In genomic region chr1:59144543-59144942, GRCm38 (mm10) we compare ENCODE assay signal across 10 mouse cellular contexts. TPM values are rescaled to one million over a fixed set of nuclear protein-coding genes. Genes with fewer than 3 reads are reported as not detected.
DNase-seq lines count a peak whose midpoint lies in the region; TF ChIP-seq lines count a peak whose summit lies in the region.
"Had no signal": no experiment of that assay in that cellular context is flagged by ENCODE, and none has a peak within 500 bp of the region (broad histone marks: within the 10 kb centered on the region; RNA-seq: fewer than 3 reads in every experiment).

No protein-coding gene starts in this region.

- H3K9ac ChIP-seq in heart, adult 2 months (ENCODE audit: low read depth, low read length), result no peak overlapping the region
- H3K9ac ChIP-seq: embryonic facial prominence, embryonic 12.5 days; limb, embryonic 15.5 days had no signal

- TF ChIP-seq CTCF in heart, adult 2 months (IDR thresholded peaks at IDR 0.05), result peak; percentile 56

- peak; percentile 12 to 25 for DNase-seq in heart, adult 2 months
- DNase-seq in heart, adult 9 months (ENCODE audit: low spot score in 2 of 2), result no peak
- peak; percentile 57 to 58 for DNase-seq in B cell, adult 2 months
- DNase-seq in adrenal gland, postnatal 10 days, result peak; percentile 61
- peak; percentile 60 for DNase-seq in kidney, postnatal 10 days
- DNase-seq in spleen, postnatal 4 days (ENCODE audit: low spot score in 2 of 2), result peak; percentile 21 to 66
- no peak for DNase-seq in right cerebral cortex, adult 2 months (ENCODE audit: low spot score in 2 of 2)
- no peak for DNase-seq in right cerebral cortex, postnatal 4 days

- intact Hi-C loops in heart, adult 2 months (cut with DNase I), result loop anchor here (1.0 to 5.0 kb wide), 4 partner anchors 76 to 372 kb away; no protein-coding TSS in a partner anchor

- TF ChIP-seq EP300 in heart, adult 2 months (IDR thresholded peaks at IDR 0.05; ENCODE audit: insufficient read depth, low read depth, low read length), result no peak

- no peak for TF ChIP-seq POLR2A in heart, adult 2 months (IDR thresholded peaks at IDR 0.05; ENCODE audit: insufficient read depth, low read depth, low read length)

- no peaks in the 10 kb centered on the region for H3K36me3 ChIP-seq in heart, adult 2 months (ENCODE audit: control insufficient read depth, insufficient read depth, low read length)
- H3K36me3 ChIP-seq: embryonic facial prominence, embryonic 12.5 days; limb, embryonic 15.5 days had no signal

- 72% methylated on average over 10 of the region's 10 CpGs for WGBS in heart, adult 2 months

- no peak overlapping the region for H3K27ac ChIP-seq in heart, adult 2 months
- H3K27ac ChIP-seq: embryonic facial prominence, embryonic 12.5 days; limb, embryonic 15.5 days had no signal

- H3K4me1 ChIP-seq in heart, adult 2 months (ENCODE audit: control insufficient read depth, insufficient read depth, low read length), result no peaks in the 10 kb centered on the region
- H3K4me1 ChIP-seq: embryonic facial prominence, embryonic 12.5 days; limb, embryonic 15.5 days had no signal

- H3K4me3 ChIP-seq in heart, adult 2 months, result no peak overlapping the region
- H3K4me3 ChIP-seq: embryonic facial prominence, embryonic 12.5 days; limb, embryonic 15.5 days had no signal

- H3K27me3 ChIP-seq in heart, adult 2 months (ENCODE audit: control insufficient read depth, insufficient read depth, low read length), result no peaks in the 10 kb centered on the region
- H3K27me3 ChIP-seq: embryonic facial prominence, embryonic 12.5 days; limb, embryonic 15.5 days had no signal

- no peaks in the 10 kb centered on the region for H3K79me2 ChIP-seq in heart, adult 2 months (replicated peaks; ENCODE audit: control insufficient read depth, insufficient read depth, low read length)

RNA-seq across cellular contexts. Expression of gene Mpp4, which starts 18.6 kb away (rescaled TPM):
- not detected for total RNA-seq in heart, adult 2 months (2021)
- 0.26 and 0.45 TPM in 2 replicates for polyA plus RNA-seq in heart, adult 2 months (2012; rRNA removed)
- under 1 TPM; 0.69 to 0.94 TPM for total RNA-seq in adrenal gland, postnatal 10 days (2021)

RNA-seq across cellular contexts. Expression of gene Tmem237, which starts 24.3 kb away (rescaled TPM):
- 1 to 10 TPM; 3.5 to 3.7 TPM for total RNA-seq in heart, adult 2 months (2021)
- 2.4 and 4.9 TPM in 2 replicates for polyA plus RNA-seq in heart, adult 2 months (2012; rRNA removed)
- 10 to 100 TPM; 15.2 to 15.3 TPM for total RNA-seq in adrenal gland, postnatal 10 days (2021)

RNA-seq across cellular contexts. Expression of gene C2cd6, which starts 49.8 kb away (rescaled TPM):
- total RNA-seq in heart, adult 2 months (2021), result not detected
- not detected in 2 replicates for polyA plus RNA-seq in heart, adult 2 months (2012; rRNA removed)
- total RNA-seq in adrenal gland, postnatal 10 days (2021), result not detected
- polyA plus RNA-seq: embryonic facial prominence, embryonic 12.5 days; limb, embryonic 15.5 days had no signal

Comparison
In these comparisons a context has a peak if more than half of its experiments do, and no peak if none do; other contexts are left out.
1. DNase-seq: peak in heart, adult 2 months (2 of 2), B cell, adult 2 months (2 of 2), adrenal gland, postnatal 10 days (single experiment), kidney, postnatal 10 days (single experiment) and spleen, postnatal 4 days (2 of 2); none in heart, adult 9 months (0 of 2), right cerebral cortex, adult 2 months (0 of 2) and right cerebral cortex, postnatal 4 days (single experiment).